13 mouse cellular contexts compared by ENCODE assay signal in the genomic region with DNA sequence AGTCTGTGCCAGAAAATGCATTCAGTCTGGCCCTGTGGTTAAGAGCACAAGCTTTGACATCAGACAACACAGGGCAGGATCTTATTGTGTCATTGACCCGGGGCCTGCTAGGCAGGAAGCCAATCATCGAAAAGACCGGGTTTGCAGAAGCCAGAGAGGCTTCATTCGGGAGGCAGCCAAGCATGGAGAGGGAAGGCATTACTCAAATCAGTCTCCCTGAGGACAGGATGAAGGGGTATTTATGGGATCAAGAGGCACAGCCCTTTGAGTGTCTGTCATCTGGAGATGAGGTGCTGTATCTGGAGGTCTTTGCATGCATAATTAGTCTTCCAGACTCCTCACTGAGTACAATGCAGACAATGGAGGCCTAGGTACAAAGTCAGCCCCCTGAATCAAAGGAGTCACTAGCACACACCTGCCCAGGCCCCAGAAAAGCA. TPM values are rescaled to one million over a fixed set of nuclear protein-coding genes. Genes with fewer than 3 reads are reported as not detected.
DNase-seq lines count a peak whose midpoint lies in the region; ATAC-seq lines count a peak whose summit lies in the region.
"Had no signal": no experiment of that assay in that cellular context is flagged by ENCODE, and none has a peak within 500 bp of the region (broad histone marks: within the 10 kb centered on the region; RNA-seq: fewer than 3 reads in every experiment).

No protein-coding gene starts in this region.

- no peaks in the 10 kb centered on the region for H3K36me3 ChIP-seq in hindbrain, embryonic 11.5 days (ENCODE audit: control insufficient read depth, insufficient read depth, low read length)
- H3K36me3 ChIP-seq in hindbrain, embryonic 14.5 days (replicated peaks; ENCODE audit: control insufficient read depth, insufficient read depth) = no peaks in the 10 kb centered on the region
- H3K36me3 ChIP-seq in neural tube, embryonic 13.5 days = no peaks in the 10 kb centered on the region
- H3K36me3 ChIP-seq in midbrain, embryonic 13.5 days = no peaks in the 10 kb centered on the region
- H3K36me3 ChIP-seq: forebrain, embryonic 15.5 days had no signal

- H3K27me3 ChIP-seq in hindbrain, embryonic 11.5 days (ENCODE audit: control insufficient read depth, insufficient read depth, low read length) = no peaks in the 10 kb centered on the region
- no peaks in the 10 kb centered on the region for H3K27me3 ChIP-seq in hindbrain, embryonic 14.5 days (ENCODE audit: control insufficient read depth, insufficient read depth, low read length)
- no peaks in the 10 kb centered on the region for H3K27me3 ChIP-seq in neural tube, embryonic 13.5 days
- H3K27me3 ChIP-seq in midbrain, embryonic 13.5 days = no peaks in the 10 kb centered on the region
- H3K27me3 ChIP-seq: forebrain, embryonic 15.5 days had no signal

- no peaks in the 10 kb centered on the region for H3K4me1 ChIP-seq in hindbrain, embryonic 11.5 days (replicated peaks; ENCODE audit: control insufficient read depth, insufficient read depth, low read length)
- H3K4me1 ChIP-seq in hindbrain, embryonic 14.5 days (replicated peaks; ENCODE audit: control insufficient read depth, insufficient read depth, low read length) = peaks cover 11% of the 10 kb centered on the region
- peaks cover 20% of the 10 kb centered on the region for H3K4me1 ChIP-seq in neural tube, embryonic 13.5 days (replicated peaks)
- no peaks in the 10 kb centered on the region for H3K4me1 ChIP-seq in brown adipose tissue, adult 24 weeks (ENCODE audit: control insufficient read depth, insufficient read depth, insufficient read length, low read length)
- peaks cover 21% of the 10 kb centered on the region for H3K4me1 ChIP-seq in midbrain, embryonic 13.5 days (replicated peaks)

- H3K27ac ChIP-seq in hindbrain, embryonic 11.5 days (ENCODE audit: low read depth, low read length) = 0 out of 2 replicates have a peak overlapping the region, but pooled peaks have one; percentile 27
- H3K27ac ChIP-seq in hindbrain, embryonic 14.5 days = no peak overlapping the region
- H3K27ac ChIP-seq in neural tube, embryonic 13.5 days (replicated peaks) = no peak overlapping the region; the same call in 1 of the 2 replicates
- H3K27ac ChIP-seq in brown adipose tissue, adult 24 weeks (replicated peaks; ENCODE audit: low read depth, low read length) = 0 out of 2 replicates have a peak overlapping the region, but pooled peaks have one; percentile 34
- peak overlapping the region; percentile 36; the same call in 1 of the 2 replicates for H3K27ac ChIP-seq in midbrain, embryonic 13.5 days
- H3K27ac ChIP-seq: forebrain, embryonic 15.5 days had no signal

- ATAC-seq in hindbrain, embryonic 11.5 days (ENCODE audit: low FRiP score) = no peak
- no peak for ATAC-seq in hindbrain, embryonic 14.5 days (ENCODE audit: low FRiP score)
- ATAC-seq in neural tube, embryonic 13.5 days (ENCODE audit: low read depth) = no peak
- ATAC-seq in midbrain, embryonic 13.5 days = no peak
- ATAC-seq: forebrain, embryonic 15.5 days; intestine, postnatal 0 days had no signal

- H3K4me2 ChIP-seq in hindbrain, embryonic 11.5 days (replicated peaks; ENCODE audit: low read depth, low read length) = no peak overlapping the region
- H3K4me2 ChIP-seq in hindbrain, embryonic 14.5 days (replicated peaks) = no peak overlapping the region
- H3K4me2 ChIP-seq in neural tube, embryonic 13.5 days = no peak overlapping the region
- H3K4me2 ChIP-seq in midbrain, embryonic 13.5 days (replicated peaks) = no peak overlapping the region
- H3K4me2 ChIP-seq: forebrain, embryonic 15.5 days had no signal

- H3K9ac ChIP-seq in hindbrain, embryonic 11.5 days (ENCODE audit: low read depth, low read length) = no peak overlapping the region
- H3K9ac ChIP-seq in hindbrain, embryonic 14.5 days = no peak overlapping the region
- H3K9ac ChIP-seq in neural tube, embryonic 13.5 days = 0 out of 2 replicates have a peak overlapping the region, but pooled peaks have one; percentile 34
- H3K9ac ChIP-seq in midbrain, embryonic 13.5 days (replicated peaks) = no peak overlapping the region
- H3K9ac ChIP-seq: forebrain, embryonic 15.5 days had no signal

- WGBS in hindbrain, embryonic 11.5 days = 46% methylated on average over 4 of the region's 4 CpGs
- WGBS in hindbrain, embryonic 14.5 days = 19% methylated on average over 4 of the region's 4 CpGs
- WGBS in neural tube, embryonic 13.5 days = 25% methylated on average over 4 of the region's 4 CpGs
- 20% methylated on average over 4 of the region's 4 CpGs for WGBS in midbrain, embryonic 13.5 days

- H3K9me3 ChIP-seq in hindbrain, embryonic 11.5 days (ENCODE audit: control insufficient read depth, low read length) = no peaks in the 10 kb centered on the region
- H3K9me3 ChIP-seq in hindbrain, embryonic 14.5 days (ENCODE audit: control insufficient read depth, low read length) = no peaks in the 10 kb centered on the region
- H3K9me3 ChIP-seq in neural tube, embryonic 13.5 days = no peaks in the 10 kb centered on the region
- H3K9me3 ChIP-seq in midbrain, embryonic 13.5 days = no peaks in the 10 kb centered on the region
- H3K9me3 ChIP-seq: forebrain, embryonic 15.5 days had no signal

- no peak overlapping the region for H3K4me3 ChIP-seq in hindbrain, embryonic 11.5 days (ENCODE audit: low read depth, low read length)
- H3K4me3 ChIP-seq in hindbrain, embryonic 14.5 days (replicated peaks; ENCODE audit: low read length) = no peak overlapping the region
- no peak overlapping the region for H3K4me3 ChIP-seq in neural tube, embryonic 13.5 days
- no peak overlapping the region for H3K4me3 ChIP-seq in brown adipose tissue, adult 24 weeks (ENCODE audit: insufficient read depth, low read depth, low read length)
- no peak overlapping the region for H3K4me3 ChIP-seq in midbrain, embryonic 13.5 days (replicated peaks)
- H3K4me3 ChIP-seq: forebrain, embryonic 15.5 days had no signal

- no peak for DNase-seq in hindbrain, embryonic 11.5 days (ENCODE audit: low spot score)
- DNase-seq in hindbrain, embryonic 14.5 days (ENCODE audit: low spot score) = no peak
- no peak for DNase-seq in neural tube, embryonic 10.5 days (ENCODE audit: extremely low spot score, low spot score)
- DNase-seq in spleen, postnatal 14 days (ENCODE audit: low spot score in 2 of 2) = no peak
- DNase-seq in layer of hippocampus, adult 9-10 months (ENCODE audit: low spot score) = no peak
- DNase-seq: cerebellum, postnatal 10 days; gastrocnemius, postnatal 25 days; thymus, postnatal 4 days had no signal

RNA-seq across cellular contexts. Expression of a gene that starts 10.4 kb away (rescaled TPM):
- 57.6 and 69.0 TPM in 2 replicates for polyA plus RNA-seq in hindbrain, embryonic 11.5 days (2014; fragmentation: Nextera tagmentation; extraction: Ambion mirVana)
- 105 and 119 TPM in 2 replicates for polyA plus RNA-seq in hindbrain, embryonic 14.5 days (2014; fragmentation: Nextera tagmentation; extraction: Ambion mirVana)
- 61.6 and 69.8 TPM in 2 replicates for polyA plus RNA-seq in neural tube, embryonic 13.5 days (2015; fragmentation: Nextera tagmentation; extraction: Ambion mirVana)
- 14.6 and 15.1 TPM in 2 replicates for polyA plus RNA-seq in brown adipose tissue, adult 24 weeks (2012; ENCODE audit: insufficient read depth, insufficient read length, missing spikeins)
- polyA plus RNA-seq in midbrain, embryonic 13.5 days (2015; fragmentation: Nextera tagmentation; extraction: Ambion mirVana) = 68.4 and 77.5 TPM in 2 replicates

RNA-seq across cellular contexts. Expression of a gene that starts 45.2 kb away (rescaled TPM):
- 5.5 and 7.5 TPM in 2 replicates for polyA plus RNA-seq in hindbrain, embryonic 11.5 days (2014; fragmentation: Nextera tagmentation; extraction: Ambion mirVana)
- 22.4 and 27.5 TPM in 2 replicates for polyA plus RNA-seq in hindbrain, embryonic 14.5 days (2014; fragmentation: Nextera tagmentation; extraction: Ambion mirVana)
- 22.6 and 24.1 TPM in 2 replicates for polyA plus RNA-seq in neural tube, embryonic 13.5 days (2015; fragmentation: Nextera tagmentation; extraction: Ambion mirVana)
- polyA plus RNA-seq in brown adipose tissue, adult 24 weeks (2012; ENCODE audit: insufficient read depth, insufficient read length, missing spikeins) = 4.1 and 4.6 TPM in 2 replicates
- 16.6 and 19.1 TPM in 2 replicates for polyA plus RNA-seq in midbrain, embryonic 13.5 days (2015; fragmentation: Nextera tagmentation; extraction: Ambion mirVana)

RNA-seq across cellular contexts. Expression of a gene that starts 55.9 kb away (rescaled TPM):
- 0.91 and 1.3 TPM in 2 replicates for polyA plus RNA-seq in hindbrain, embryonic 11.5 days (2014; fragmentation: Nextera tagmentation; extraction: Ambion mirVana)
- 0.52 and 0.56 TPM in 2 replicates for polyA plus RNA-seq in hindbrain, embryonic 14.5 days (2014; fragmentation: Nextera tagmentation; extraction: Ambion mirVana)
- 0.88 and 1.2 TPM in 2 replicates for polyA plus RNA-seq in neural tube, embryonic 13.5 days (2015; fragmentation: Nextera tagmentation; extraction: Ambion mirVana)
- polyA plus RNA-seq in brown adipose tissue, adult 24 weeks (2012; ENCODE audit: insufficient read depth, insufficient read length, missing spikeins) = 0.24 and 1.0 TPM in 2 replicates
- polyA plus RNA-seq in midbrain, embryonic 13.5 days (2015; fragmentation: Nextera tagmentation; extraction: Ambion mirVana) = 0.38 and 0.44 TPM in 2 replicates

Comparison
In these comparisons a context has a peak if more than half of its experiments do, and no peak if none do; other contexts are left out.
1. H3K27ac ChIP-seq: peak in hindbrain, embryonic 11.5 days (single experiment), brown adipose tissue, adult 24 weeks (single experiment) and midbrain, embryonic 13.5 days (single experiment); none in hindbrain, embryonic 14.5 days (single experiment) and neural tube, embryonic 13.5 days (single experiment).